Mouse (Mus musculus) brain, embryonic 14.5 days (tissue): ENCODE data around the gene Spata31d1a.

Experiments used
- CTCF ChIP-seq: fragments of 200-500 bp; IDR thresholded peaks from 2 replicates; pipeline ENCODE4 v1.5.1; 2012; ENCODE audit warnings: inconsistent platforms, mild to moderate bottlenecking, moderate library complexity, borderline replicate concordance; ENCODE audit not compliant: insufficient read depth, insufficient read length; ENCODE audit errors: extremely low read depth
- POLR2A ChIP-seq: fragments of 200-500 bp; IDR thresholded peaks from 2 replicates; pipeline ENCODE4 v1.6.1; 2012; ENCODE audit warnings: mild to moderate bottlenecking, inconsistent platforms, borderline replicate concordance; ENCODE audit not compliant: poor library complexity, insufficient read depth, insufficient read length, severe bottlenecking; ENCODE audit errors: extremely low read depth

DNA sequence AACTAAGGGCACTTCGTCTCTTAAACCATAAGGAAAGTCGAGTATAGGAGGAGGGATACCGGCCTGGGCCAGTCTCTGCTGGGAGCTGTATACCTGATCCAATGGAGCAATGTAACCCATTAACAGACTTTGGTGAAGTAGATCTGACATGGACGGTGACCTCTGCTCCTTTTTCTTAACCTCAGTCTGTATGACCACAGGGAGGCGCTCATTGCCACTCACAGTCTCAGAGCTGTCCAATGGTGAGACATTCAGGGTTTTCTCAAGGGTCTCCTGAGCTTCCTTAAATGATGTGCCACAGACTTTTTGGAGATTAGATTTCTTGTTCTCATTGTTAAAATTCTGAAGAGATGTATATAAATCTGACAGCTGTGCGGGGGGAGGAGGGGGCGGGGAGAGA lies 19.6 kb downstream of the Spata31d1a start:
- TF ChIP-seq POLR2A: no peak
- TF ChIP-seq CTCF: no peak
